Mouse (Mus musculus) brain, embryonic 14.5 days (tissue): ENCODE measurements around the gene Dnajc9.

ENCODE experiments used
- CTCF ChIP-seq: fragments of 200-500 bp; IDR thresholded peaks from 2 replicates; pipeline ENCODE4 v1.5.1; 2012; ENCODE audit warnings: inconsistent platforms, mild to moderate bottlenecking, moderate library complexity, borderline replicate concordance; ENCODE audit not compliant: insufficient read depth, insufficient read length; ENCODE audit errors: extremely low read depth
- POLR2A ChIP-seq: fragments of 200-500 bp; IDR thresholded peaks from 2 replicates; pipeline ENCODE4 v1.6.1; 2012; ENCODE audit warnings: mild to moderate bottlenecking, inconsistent platforms, borderline replicate concordance; ENCODE audit not compliant: poor library complexity, insufficient read depth, insufficient read length, severe bottlenecking; ENCODE audit errors: extremely low read depth

DNA sequence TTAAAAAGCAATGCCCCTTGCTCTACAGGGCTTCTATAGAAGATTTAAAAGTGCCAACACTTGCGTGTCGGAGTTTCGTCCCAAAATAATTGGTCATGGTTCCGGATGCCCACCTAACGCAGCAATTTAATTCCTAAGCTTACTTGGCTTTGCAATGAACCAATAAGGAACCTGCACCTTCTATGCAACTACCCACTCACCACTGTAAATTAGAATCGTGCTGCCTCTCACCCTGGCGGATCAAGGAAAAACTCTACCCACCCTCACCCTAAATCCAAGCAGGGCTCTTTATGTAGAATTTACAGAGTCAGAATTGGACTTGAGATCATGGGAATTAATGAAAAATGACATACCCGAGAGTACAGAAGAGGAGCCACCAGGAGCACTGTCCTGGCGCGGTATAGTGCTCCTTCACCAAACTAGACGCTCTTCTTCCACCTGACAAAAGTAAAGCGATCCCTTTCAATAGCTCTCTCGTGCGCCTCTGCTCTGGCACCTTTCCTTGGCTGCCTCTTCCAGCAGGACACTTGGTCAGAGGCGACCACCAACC is 41.2 kb downstream of the Dnajc9 start:
- TF ChIP-seq CTCF (no peak), POLR2A (no peak)
